Mouse (Mus musculus): ENCODE results near the gene Asprv1. TPM values are rescaled to one million over a fixed set of nuclear protein-coding genes. Genes with fewer than 3 reads are reported as not detected.

Gene Asprv1
- total RNA-seq, 1 experiment: 0.71 TPM

DNA sequence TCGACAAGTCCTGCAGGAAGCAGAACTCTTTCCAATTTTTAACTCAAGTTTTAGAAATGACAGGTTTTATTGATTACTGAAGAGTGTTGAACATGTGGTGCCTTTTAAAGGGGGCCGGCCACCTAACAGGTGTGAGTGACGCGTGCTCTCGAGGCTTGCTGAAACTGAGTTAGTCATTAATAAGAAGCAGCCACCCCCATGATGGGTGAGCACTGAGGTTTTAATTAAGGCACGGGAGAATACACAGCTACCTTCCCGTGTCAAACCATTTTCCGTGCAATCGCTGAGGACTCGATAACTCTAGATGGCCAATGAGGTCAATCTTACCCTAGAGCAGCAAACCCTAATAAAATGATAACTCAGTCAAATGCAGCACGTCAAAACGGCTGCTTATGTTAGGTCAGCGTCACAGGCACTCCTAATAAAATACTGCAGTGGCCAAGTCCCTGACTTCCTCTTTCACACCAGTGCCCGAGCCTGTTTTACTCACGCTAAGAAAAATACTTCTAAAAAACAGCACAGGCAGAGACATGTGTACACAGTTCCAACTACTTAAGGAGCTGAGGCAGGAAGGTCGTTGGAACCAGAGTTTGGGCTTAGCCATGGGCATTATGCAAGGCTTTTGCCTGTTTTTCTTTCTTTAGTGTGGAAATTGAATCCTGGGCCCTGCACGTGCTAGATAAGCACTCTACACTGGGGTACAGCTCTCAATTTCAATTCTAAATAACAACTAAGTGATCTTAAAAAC is 37.8 kb downstream of the Asprv1 start:
- Histone ChIP-seq H3K27ac (ENCODE audit: insufficient read depth, low read depth, low read length, poor library complexity, severe bottlenecking) (no peak overlapping the region), H3K4me3 (ENCODE audit: insufficient read depth in 1 of 2, low read depth in 1 of 2, low read length in 2 of 2, poor library complexity in 1 of 2, severe bottlenecking in 1 of 2) (no peak overlapping the region), H3K9me3 (ENCODE audit: control insufficient read depth, insufficient read depth, low read depth, low read length) (no peaks in the 10 kb centered on the region), H3K4me1 (ENCODE audit: control insufficient read depth in 2 of 2, insufficient read depth in 2 of 2, low read length in 2 of 2, poor library complexity in 1 of 2) (peaks cover 2 to 4% of the 10 kb centered on the region in 2 experiments; a peak in 2 of 4 replicates), H3K9ac (ENCODE audit: insufficient read depth, low read depth, low read length, poor library complexity, severe bottlenecking) (no peak overlapping the region), H3K36me3 (ENCODE audit: control insufficient read depth, insufficient read depth, low read length, poor library complexity, severe bottlenecking) (peaks cover 4% of the 10 kb centered on the region; the same call in 1 of the 2 replicates)
- in situ Hi-C loops (cut with MboI; ENCODE audit: low sequenced_read_pairs in 2 of 2, unreplicated experiment in 2 of 2): no loop called here
- DNase-seq (ENCODE audit: low read depth, low spot score): no peak
- TF ChIP-seq CHD2 (IDR thresholded peaks at IDR 0.05; ENCODE audit: low read depth, low read length) (no peak), MAFK (IDR thresholded peaks at IDR 0.05; ENCODE audit: insufficient read depth, low read depth, low read length) (no peak), ZNF384 (IDR thresholded peaks at IDR 0.05; ENCODE audit: low read depth, low read length) (no peak), HCFC1 (IDR thresholded peaks at IDR 0.05; ENCODE audit: borderline replicate concordance, insufficient read depth, low read length) (no peak), ZC3H11A (IDR thresholded peaks at IDR 0.05; ENCODE audit: borderline replicate concordance, low read depth, low read length) (no peak)

DNA sequence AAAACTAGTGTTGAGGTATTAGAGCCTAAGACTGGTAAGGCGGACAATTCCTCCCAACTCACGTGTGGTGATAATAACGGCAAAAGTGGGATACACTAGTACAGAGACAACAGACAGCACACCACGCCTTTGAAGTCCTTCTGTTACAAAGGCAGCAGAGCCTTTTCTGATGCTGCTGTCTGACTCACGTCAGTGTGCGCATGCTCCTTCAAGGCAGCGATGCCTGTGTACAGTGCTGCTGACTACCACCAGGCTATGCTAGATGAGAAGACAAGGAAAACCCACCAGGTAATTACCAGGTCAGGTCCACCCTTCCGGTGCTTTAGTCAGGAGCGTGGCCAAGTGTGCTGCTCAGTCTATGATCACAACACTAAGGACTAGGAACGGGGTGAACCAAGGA is 39.1 kb downstream of the Asprv1 start:
- no peak for DNase-seq (ENCODE audit: low read depth, low spot score)
- Histone ChIP-seq H3K9me3 (ENCODE audit: control insufficient read depth, insufficient read depth, low read depth, low read length) (no peaks in the 10 kb centered on the region), H3K9ac (ENCODE audit: insufficient read depth, low read depth, low read length, poor library complexity, severe bottlenecking) (no peak overlapping the region), H3K4me1 (ENCODE audit: control insufficient read depth in 2 of 2, insufficient read depth in 2 of 2, low read length in 2 of 2, poor library complexity in 1 of 2) (peaks cover 2 to 4% of the 10 kb centered on the region in 2 experiments; a peak in 2 of 4 replicates), H3K27ac (ENCODE audit: insufficient read depth, low read depth, low read length, poor library complexity, severe bottlenecking) (no peak overlapping the region), H3K4me3 (ENCODE audit: insufficient read depth in 1 of 2, low read depth in 1 of 2, low read length in 2 of 2, poor library complexity in 1 of 2, severe bottlenecking in 1 of 2) (no peak overlapping the region), H3K36me3 (ENCODE audit: control insufficient read depth, insufficient read depth, low read length, poor library complexity, severe bottlenecking) (peaks cover 6% of the 10 kb centered on the region; the same call in 1 of the 2 replicates)
- no peak for TF ChIP-seq MAFK (IDR thresholded peaks at IDR 0.05; ENCODE audit: insufficient read depth, low read depth, low read length)
- no peak for TF ChIP-seq HCFC1 (IDR thresholded peaks at IDR 0.05; ENCODE audit: borderline replicate concordance, insufficient read depth, low read length)
- TF ChIP-seq CHD2 (IDR thresholded peaks at IDR 0.05; ENCODE audit: low read depth, low read length): no peak
- no peak for TF ChIP-seq ZC3H11A (IDR thresholded peaks at IDR 0.05; ENCODE audit: borderline replicate concordance, low read depth, low read length)
- no peak for TF ChIP-seq ZNF384 (IDR thresholded peaks at IDR 0.05; ENCODE audit: low read depth, low read length)
- in situ Hi-C loops (cut with MboI; ENCODE audit: low sequenced_read_pairs in 2 of 2, unreplicated experiment in 2 of 2): no loop called here

DNA sequence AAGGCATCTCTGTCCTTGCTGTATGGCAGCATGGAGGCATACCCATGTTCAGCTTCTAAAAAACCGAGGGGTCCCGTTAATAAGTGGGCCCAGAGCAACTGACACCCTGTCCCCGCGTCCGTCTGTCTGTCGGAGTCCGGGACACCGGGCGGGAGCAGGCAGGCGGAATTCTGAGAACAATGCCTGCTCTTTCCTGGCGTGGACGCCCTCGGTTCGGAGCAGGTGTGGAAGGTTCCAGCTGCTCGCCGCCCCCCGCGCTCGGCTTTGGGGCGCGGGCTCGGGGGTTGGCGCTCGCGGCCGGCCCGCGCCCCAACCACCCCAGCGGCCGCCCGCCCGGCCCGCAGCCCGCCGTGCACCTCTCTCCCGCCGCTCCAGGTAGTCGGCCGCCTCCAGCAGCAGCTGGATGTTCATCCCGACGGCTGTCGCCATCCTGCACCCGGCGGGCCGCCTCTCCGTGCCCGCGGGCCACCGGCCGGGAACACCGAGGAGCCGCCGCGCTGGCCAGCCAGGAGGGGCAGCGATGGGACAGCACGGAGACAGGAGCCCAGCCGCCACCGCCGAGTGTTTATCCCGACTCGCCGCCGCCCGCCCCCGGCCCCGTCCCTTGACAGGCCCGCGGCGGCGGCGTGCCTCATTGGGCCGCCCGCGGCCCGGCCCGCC is 40.7 kb downstream of the Asprv1 start, which contains the start of gene Mxd1:
Gene Mxd1, minus strand, starts transcription at position 582 of the 660 bp plus-strand sequence.
- no peaks in the 10 kb centered on the region for H3K9me3 ChIP-seq (ENCODE audit: control insufficient read depth, insufficient read depth, low read depth, low read length)
- H3K9ac ChIP-seq (ENCODE audit: insufficient read depth, low read depth, low read length, poor library complexity, severe bottlenecking): peak within 1 kb of the TSS; percentile 79
- H3K27ac ChIP-seq (ENCODE audit: insufficient read depth, low read depth, low read length, poor library complexity, severe bottlenecking): no peak within 1 kb of the TSS
- in situ Hi-C loops (cut with MboI; ENCODE audit: low sequenced_read_pairs in 2 of 2, unreplicated experiment in 2 of 2): no loop called here
- peak within 1 kb of the TSS; percentile 89 to 98 for H3K4me3 ChIP-seq (ENCODE audit: insufficient read depth in 1 of 2, low read depth in 1 of 2, low read length in 2 of 2, poor library complexity in 1 of 2, severe bottlenecking in 1 of 2)
- H3K36me3 ChIP-seq (ENCODE audit: control insufficient read depth, insufficient read depth, low read length, poor library complexity, severe bottlenecking): peaks cover 4% of the 10 kb centered on the region
- TF ChIP-seq ZC3H11A (IDR thresholded peaks at IDR 0.05; ENCODE audit: borderline replicate concordance, low read depth, low read length) (no peak), HCFC1 (IDR thresholded peaks at IDR 0.05; ENCODE audit: borderline replicate concordance, insufficient read depth, low read length) (no peak), MAFK (IDR thresholded peaks at IDR 0.05; ENCODE audit: insufficient read depth, low read depth, low read length) (no peak), ZNF384 (IDR thresholded peaks at IDR 0.05; ENCODE audit: low read depth, low read length) (no peak), CHD2 (IDR thresholded peaks at IDR 0.05; ENCODE audit: low read depth, low read length) (no peak)
- peaks cover 0 to 4% of the 10 kb centered on the region in 2 experiments; a peak in 1 of 4 replicates for H3K4me1 ChIP-seq (ENCODE audit: control insufficient read depth in 2 of 2, insufficient read depth in 2 of 2, low read length in 2 of 2, poor library complexity in 1 of 2)
- DNase-seq (ENCODE audit: low read depth, low spot score): no peak

DNA sequence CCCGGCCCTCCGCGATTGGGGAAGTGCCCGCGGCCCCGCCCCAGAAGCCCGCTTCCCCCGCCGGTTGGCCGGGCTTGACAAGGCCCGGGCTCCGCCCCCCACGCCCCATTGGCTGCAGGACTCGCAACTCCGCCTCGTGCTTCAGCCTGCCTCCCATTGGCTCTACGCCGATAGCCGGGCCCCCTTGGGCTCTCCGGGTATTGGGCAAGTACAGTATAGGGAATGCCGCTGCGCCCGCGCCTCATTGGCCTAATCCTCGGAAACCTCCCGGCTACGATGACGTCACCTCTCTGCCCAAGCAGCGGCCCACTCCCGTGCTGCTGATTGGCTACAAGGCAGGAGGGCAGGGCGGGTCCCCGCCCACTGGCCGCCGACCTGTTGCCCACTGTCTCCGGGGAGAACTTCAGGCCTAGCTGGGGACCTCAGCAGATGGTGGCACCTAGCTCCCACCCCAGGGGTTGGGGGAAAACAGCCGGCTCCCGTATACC is 41.3 kb downstream of the Asprv1 start:
- TF ChIP-seq HCFC1 (IDR thresholded peaks at IDR 0.05; ENCODE audit: borderline replicate concordance, insufficient read depth, low read length): no peak
- TF ChIP-seq MAFK (IDR thresholded peaks at IDR 0.05; ENCODE audit: insufficient read depth, low read depth, low read length): no peak
- peak; percentile 65; the same call in 1 of the 2 replicates for TF ChIP-seq CHD2 (IDR thresholded peaks at IDR 0.05; ENCODE audit: low read depth, low read length)
- no peak for TF ChIP-seq ZC3H11A (IDR thresholded peaks at IDR 0.05; ENCODE audit: borderline replicate concordance, low read depth, low read length)
- no peak for TF ChIP-seq ZNF384 (IDR thresholded peaks at IDR 0.05; ENCODE audit: low read depth, low read length)
- Histone ChIP-seq H3K27ac (ENCODE audit: insufficient read depth, low read depth, low read length, poor library complexity, severe bottlenecking) (no peak overlapping the region), H3K36me3 (ENCODE audit: control insufficient read depth, insufficient read depth, low read length, poor library complexity, severe bottlenecking) (peaks cover 4% of the 10 kb centered on the region), H3K4me3 (ENCODE audit: insufficient read depth in 1 of 2, low read depth in 1 of 2, low read length in 2 of 2, poor library complexity in 1 of 2, severe bottlenecking in 1 of 2) (peak overlapping the region; percentile 34 to 60; a peak in 3 of 4 replicates), H3K9me3 (ENCODE audit: control insufficient read depth, insufficient read depth, low read depth, low read length) (no peaks in the 10 kb centered on the region), H3K4me1 (ENCODE audit: control insufficient read depth in 2 of 2, insufficient read depth in 2 of 2, low read length in 2 of 2, poor library complexity in 1 of 2) (peaks cover 0 to 4% of the 10 kb centered on the region in 2 experiments; a peak in 1 of 4 replicates), H3K9ac (ENCODE audit: insufficient read depth, low read depth, low read length, poor library complexity, severe bottlenecking) (peak overlapping the region; percentile 67)
- peak; percentile 100 for DNase-seq (ENCODE audit: low read depth, low spot score)
- in situ Hi-C loops (cut with MboI; ENCODE audit: low sequenced_read_pairs in 2 of 2, unreplicated experiment in 2 of 2): no loop called here

Measured in ES-E14 (cell line).